Mouse (Mus musculus): ENCODE data around the gene Prickle2. TPM values are rescaled to one million over a fixed set of nuclear protein-coding genes. Genes with fewer than 3 reads are reported as not detected.

Prickle2 gene
- 8.3 and 9.5 TPM in 2 replicates for total RNA-seq (2021)
- long read RNA-seq, partial matches to known transcripts: 2 of 4 reads
- long read RNA-seq, other reads (novel, unspliced or antisense): 1 of 4 reads

DNA sequence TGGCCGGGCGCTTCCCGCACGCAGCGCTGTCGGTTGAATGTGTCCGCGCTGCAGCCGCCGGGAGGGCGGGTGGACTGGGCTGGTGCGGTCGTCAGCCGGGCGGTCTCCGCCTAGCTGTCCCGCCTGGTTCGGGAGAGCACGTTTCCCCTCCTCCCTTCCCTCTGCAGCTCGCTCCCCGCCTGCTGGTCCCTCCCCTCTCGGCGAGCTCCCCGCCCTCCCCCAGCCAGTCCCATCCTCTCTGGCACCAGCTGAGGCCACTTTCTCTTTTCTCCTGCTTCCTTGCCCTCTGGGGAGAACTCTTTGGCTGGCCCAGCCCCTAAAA, at the start of gene Prickle2:
Gene Prickle2, minus strand, starts transcription at position 11 of the 322 bp plus-strand sequence.
- DNase-seq: peak; percentile 83

DNA sequence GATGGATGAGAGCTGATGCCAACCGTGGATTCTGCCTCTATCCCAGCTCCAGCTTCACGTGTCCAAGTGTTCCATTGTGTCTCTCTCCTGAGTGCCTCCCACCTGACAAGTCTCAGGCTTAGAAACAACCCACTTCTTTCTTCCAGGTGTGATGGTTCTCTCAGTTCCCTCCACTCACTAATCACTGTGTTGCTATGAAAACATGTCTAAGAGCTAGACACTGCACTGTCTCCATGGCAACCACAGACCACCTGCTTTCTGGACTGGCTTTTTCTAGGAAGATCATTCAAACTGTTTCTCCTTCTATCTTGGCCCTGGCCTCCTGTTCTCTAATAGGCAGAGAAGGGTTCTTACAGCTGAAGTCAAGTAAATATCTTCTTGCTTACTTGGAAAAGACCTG, 46.8 kb upstream of the Prickle2 start:
- no peak for DNase-seq

DNA sequence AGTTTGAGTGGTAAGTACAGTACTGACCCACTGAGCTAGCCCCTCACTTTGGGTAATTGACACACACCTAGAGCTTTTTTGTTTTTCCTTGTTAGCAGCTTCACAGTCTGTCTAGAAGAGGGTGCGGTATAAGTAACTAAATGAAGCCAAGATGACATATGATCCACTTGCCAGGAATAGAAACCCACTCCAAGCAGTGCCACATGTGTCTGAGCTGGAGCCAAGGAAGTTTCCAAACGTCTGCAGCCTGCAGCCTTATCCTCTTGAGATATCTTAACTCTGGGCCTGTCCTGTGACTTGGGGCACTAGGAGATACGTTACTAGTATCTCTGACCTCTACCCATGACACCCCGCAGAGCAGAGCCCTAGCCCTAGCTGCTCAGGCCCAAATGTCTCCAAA, 43.5 kb upstream of the Prickle2 start:
- DNase-seq: no peak

DNA sequence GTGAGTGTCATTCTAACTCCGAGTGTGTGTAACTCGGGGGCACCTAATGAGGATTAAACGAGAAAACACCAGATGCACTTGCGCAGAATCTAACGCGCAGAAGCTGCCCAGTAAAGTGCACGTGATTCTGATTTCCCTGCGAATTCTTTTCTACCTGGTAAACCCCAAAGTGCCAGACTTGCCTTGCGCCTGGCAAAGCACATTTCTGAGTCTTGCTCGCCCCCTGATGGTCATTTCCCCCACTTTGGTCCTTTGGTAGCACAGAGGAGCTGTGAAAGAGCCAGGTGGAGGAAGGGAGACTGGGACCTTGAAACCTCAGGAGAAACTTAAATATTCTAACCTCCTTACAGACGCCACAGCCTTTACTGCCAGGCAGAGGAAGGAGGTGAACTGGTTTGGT, 37.6 kb upstream of the Prickle2 start:
- DNase-seq: peak; percentile 60

DNA sequence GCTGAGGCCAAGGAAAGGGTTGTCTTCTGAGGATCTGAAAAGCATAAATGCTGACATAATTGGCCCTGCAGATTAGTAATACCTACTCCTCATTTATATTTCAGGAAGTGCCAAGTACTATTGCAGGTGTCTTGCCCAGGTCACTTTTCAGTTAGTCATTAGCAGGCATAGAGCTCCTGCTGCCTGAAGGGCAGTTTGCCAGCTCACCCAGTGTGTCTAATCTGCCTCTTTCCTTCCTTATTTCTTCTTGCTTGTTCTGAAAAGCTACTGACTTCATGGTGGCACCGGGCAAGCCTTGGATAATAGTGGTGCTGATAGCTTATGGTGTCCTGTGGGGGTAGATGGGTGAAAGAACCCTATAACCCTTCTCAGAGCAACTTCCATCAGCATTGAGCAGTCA, 31.2 kb upstream of the Prickle2 start:
- no peak for DNase-seq

DNA sequence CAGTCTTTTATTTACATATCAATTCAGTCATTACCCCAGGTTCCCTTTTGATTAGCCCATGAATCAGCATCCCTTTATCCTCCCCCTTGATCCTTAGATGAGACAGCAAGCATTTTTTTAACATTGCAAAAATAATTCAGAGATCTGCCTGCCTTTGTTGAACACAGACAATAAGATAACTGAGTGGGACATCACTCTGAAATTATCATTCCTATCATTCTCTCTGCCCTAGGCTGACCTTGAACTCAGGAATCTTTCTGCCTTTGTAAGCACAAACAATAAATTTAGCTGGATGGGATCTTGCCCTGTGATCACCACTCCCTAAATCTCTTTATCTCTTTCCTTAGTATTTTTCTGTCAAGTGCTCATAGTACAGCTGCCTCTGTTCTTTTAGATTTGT, 27.7 kb upstream of the Prickle2 start:
- no peak for DNase-seq

DNA sequence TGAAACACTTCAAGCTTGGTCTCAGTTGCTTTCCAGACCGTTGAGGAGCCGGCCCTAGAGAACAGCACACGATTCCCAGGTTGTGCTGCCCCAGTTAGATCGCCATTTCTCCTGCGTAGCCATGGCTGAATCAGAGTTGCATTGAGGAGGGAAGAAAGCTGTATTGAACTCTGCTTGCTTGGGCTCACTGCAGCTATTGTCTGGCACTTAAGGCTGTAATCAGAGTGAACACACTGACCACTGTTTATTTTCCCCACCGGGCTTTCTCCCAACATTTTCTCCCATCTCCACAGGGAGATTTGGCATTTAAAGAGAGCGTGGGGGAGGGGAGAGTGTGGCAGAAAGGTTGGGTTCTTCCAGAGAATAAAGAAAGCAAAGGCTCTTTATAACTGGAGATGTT, 22.6 kb upstream of the Prickle2 start:
- DNase-seq: no peak

DNA sequence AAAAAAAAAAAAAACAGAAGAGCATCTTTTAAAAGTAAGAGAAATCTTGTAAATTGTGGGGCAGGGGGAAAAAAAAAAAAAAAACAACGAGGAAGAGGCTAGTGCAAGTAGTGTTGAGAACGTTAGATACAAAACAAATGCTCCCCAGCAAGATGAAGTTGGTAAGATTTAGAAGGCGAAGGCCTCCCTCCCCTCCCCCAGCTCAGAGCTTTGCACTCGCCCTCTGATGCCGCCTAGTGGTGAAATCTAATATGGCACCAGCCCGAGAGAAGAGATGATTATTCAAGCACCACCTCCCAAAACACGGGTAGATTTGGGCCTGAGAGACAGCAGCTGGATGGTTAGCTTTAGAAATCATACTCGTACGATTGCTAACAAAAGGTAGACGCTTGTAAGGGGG, 22.1 kb upstream of the Prickle2 start:
- peak; percentile 84 for DNase-seq

DNA sequence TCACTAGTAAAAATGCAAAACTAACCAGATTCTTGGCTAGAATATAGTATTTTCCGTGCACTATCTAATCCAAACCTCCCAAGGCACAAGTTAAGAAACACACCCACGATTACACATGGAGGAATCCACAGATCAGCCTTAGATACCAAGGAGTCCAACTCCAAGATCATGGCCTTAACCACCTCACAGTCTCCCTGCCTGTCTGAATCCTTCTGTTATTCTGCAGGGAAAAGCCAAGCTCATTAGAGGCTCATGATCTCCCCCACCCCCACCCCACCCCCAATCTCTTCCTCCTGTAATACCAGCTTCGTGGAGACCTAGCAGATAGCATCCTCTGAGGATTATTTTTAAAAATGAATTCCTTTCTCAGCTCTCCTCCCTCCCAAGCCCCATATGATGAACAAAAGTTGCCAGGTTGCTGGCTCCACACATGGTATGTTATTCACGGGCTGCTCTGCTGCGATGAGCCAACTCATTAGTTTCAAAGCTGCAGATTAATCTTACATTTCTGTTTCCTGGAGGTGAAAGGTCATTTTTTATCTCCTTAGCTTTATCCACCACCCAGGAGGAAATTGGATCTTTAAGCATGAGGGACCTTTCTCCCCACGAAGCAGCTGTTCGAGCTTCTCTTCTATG, 21.5 kb upstream of the Prickle2 start:
- DNase-seq: no peak

DNA sequence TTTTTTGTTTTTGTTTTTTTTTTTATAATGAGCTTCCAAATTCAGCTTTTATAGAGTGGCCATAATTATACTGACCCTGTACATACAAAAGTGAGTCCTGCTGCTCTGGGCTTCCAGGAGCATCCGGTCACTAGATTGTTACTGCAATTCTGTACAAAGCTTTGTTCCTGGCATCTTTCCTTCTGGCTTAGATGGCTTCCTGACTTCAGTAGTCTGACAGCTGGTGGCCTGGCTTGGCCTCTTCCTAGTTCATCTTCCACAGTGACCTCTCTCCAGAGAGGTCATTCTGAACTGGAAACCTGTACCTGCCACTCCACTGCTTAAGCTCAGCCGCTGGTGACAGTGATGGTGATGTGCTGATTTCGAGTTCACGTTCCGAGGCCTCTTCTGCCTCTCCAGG, 20.2 kb upstream of the Prickle2 start:
- DNase-seq: no peak

DNA sequence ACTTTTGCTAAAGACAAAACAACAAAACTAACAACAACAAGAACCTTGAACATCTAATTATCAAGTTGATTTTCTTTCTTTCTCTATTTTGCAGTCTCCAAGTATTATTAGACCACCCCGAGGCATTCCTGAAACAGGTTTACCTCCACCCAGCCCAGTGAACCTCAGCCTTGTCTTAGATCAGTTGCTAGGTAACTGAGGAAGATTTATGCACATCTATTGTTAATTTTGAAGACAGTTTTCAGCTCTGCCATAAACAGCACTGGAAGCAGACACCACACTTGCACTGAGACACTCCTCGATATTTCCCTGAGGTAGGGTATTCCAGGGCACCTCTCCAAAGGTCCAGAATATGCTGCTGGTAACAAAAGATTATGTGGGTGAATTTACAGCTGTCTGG, 18.4 kb upstream of the Prickle2 start:
- no peak for DNase-seq

DNA sequence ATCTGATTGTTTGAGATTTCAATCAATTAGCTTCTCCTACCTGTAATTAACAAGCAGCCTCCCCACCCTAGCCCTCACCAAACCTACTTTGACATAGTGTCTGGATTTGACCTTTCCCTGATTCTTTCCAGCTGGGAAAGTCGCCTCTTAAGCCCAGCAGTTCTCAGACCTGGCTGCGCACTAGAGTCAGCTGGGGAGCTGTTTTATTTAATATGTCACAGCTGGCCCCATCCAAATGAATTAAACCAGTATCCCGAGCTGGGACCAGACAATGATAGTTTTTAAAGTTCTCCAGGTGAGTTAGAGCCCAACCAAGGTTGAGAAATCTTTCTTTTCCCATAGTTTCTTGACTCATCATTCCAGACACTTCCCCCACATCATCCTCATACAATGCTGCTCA, 9.9 kb upstream of the Prickle2 start:
- no peak for DNase-seq

DNA sequence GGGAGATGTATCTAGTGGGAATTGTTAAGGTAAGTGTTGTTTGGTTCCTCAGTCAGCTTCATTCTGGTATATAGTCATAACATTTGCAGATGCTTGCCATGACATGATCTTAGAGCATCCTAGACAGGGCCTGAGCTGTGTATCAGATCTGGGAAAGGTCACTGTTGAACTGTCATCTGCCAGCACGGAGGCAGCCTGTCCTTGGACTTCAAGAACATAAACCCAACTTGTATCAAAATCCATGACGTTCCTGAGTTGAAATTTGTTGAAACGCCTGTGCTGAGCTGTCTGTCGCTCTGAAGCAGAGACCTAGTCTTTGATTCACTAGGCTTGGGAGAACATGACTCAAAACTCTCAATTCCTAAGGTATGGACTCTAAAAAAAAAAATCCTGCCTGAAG, 8.8 kb upstream of the Prickle2 start:
- DNase-seq: no peak

DNA sequence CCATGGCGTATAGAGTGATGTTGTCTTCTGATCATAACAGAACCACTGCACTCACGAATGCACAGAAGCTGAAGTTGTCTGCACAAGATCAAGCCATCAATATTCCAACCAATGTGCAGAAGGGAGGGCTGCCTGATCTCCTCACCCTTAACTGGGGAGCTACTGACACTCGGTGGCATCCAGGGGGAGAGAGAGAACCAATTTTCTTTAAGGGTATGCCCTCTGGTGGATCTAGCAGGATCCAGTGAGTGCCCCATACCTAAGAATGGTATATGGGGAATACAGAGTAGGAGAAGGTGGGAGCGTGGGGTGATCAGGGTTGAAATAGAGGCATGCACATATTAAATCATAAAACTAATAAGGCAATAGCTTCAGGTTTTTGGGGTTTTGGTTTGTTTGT, 2.2 kb upstream of the Prickle2 start:
- DNase-seq: no peak

DNA sequence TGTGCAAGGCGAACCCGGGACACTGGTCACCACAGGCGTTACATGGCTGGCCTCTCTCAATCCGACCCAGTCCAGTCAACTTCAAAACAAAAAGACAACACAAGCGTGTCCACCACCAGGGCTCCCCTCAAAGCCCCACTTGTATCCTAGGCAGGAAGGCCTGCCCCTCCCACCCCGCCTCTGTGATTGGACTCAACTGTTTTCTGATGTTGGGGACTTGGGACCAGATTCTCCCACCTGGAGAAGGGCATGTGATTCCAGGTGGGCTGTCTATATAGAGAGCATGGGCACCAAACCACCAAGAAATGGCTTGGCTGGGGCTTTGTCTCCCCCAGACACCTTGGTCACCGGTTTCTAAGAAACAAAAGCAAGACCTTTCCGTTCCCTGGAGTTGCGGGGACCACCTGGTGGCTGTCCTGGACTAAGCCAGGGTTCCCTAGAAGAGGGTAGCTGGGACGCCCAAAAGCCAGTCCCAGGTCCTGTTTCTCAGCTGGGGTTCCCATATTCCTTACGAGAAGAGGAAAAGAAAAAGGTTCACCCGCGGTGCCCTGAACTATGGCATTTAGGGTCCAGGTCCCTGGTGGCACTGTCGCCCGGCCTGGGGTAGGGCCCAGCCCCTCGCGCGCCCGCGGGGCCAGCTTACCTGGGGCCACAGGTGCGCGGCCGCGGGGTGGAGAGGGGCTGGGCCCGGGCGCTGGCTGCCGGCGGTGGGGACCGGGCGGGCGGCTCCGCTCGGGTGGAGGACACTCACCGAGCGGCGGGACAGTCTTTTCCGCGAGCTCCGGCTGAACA, 406 bp downstream of the Prickle2 start:
- no peak for DNase-seq

DNA sequence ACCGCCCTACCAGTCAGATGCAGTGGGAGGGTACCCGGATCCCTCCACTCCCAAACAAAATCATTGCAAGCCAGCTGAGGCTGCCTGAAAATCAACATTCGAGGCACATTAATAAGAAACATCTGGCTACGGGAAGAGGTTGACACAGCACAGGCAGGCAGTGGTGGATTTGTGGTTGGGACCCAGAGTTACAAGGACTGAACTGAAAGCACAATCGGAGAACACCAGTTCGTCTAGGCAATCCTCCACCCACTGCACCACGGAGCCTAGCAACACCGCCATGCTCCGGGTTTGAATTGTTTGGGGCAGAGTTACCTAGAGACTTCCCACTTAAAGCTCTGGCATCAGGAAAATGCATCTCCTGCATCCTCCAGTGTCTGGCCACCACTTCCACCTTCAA, 1.1 kb downstream of the Prickle2 start:
- DNase-seq: no peak

DNA sequence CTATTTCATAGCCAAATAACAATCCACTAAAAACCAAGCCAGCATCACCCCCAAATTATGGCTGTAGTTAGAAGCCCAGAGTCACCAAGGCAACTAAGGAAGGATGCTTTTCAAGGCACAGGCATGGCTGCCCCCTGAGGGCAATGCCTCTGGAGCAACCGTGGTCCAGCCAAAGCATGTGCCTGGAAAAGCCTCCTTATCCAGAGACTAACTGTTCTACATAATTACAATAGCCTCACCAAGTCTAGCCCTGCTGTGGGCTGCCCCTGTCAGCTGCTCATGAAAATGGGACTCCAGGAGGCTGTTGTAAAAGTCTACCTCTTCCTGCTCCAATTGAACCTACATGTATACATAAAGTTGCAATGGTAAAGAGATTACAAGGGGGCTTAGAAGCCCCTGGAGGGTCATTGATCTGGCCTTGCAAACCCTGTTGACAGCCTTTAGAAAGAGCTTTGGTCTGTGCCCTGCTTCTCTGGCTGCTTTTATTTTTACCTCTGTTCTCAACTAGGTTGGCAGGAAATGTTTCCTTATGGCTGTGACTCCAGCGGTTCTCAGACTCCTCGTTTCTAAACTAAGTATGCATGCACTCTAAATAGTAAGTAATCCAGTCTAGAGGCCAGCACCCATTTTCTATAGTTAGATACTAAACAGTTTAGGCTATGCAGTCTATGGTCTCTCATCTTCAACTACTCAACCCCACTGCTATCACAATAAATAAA, 6.3 kb downstream of the Prickle2 start:
- DNase-seq: no peak

DNA sequence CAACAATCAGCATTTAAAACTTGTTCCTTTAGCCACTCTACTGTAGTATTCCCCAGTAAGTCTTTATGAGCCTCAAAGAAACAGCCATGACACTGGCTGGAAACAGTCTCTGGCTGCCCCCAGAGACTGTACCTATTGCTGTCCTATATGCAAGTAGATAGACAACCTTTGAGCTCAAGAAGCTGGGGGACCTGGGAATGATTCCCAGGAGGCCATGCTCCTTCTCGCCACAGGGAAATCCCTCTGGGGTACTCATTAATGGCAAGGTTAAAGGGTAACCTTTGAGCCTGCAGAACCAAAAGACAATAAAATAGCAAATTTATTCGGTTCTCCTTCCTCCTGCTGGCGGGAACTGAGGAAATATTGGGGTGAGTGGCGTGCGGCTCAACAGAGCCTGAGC, 8.1 kb downstream of the Prickle2 start:
- DNase-seq: no peak

DNA sequence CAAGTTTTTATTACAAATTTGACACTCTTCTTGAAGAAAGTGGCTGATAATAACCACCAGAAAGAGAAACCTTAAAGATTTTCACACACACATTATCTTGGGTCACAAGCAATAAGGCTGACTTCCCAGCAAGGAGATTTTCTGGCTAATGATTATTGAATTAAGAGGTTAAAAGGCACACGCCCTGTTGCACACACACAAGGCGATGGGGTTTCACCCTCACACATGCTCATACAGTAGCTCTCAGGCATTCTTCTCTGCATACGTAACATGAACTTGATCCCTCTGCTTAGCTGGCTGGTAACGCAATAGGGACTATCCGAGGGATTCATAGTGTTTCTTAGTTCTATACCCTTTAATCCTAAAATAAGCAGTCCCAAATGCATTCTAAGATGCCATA, 18.6 kb downstream of the Prickle2 start:
- DNase-seq: no peak

DNA sequence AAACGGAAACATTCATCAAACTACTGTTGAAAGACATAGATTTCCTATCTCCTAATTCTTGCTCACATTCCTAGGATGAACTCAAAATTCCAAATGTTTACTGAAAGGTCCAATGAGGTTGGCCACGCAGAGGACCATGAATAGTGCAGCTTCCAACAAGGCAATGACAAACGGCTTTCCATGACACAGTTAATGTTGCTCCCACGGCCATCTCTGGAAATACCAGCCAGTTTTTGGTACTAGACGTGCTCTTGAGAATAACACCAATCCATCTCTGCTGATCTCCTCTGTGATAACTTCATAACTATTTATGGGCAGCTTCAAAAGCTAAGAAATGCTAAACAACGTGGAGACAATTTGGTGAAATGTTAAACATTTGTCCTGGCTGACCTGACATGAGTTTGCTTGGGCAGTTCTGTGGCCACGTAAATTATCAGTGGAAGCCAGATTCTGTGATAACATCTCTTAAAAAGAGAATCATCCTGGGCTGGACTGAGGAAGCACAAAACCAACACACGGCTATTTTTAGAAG, 31.5 kb downstream of the Prickle2 start:
- no peak for DNase-seq

DNA sequence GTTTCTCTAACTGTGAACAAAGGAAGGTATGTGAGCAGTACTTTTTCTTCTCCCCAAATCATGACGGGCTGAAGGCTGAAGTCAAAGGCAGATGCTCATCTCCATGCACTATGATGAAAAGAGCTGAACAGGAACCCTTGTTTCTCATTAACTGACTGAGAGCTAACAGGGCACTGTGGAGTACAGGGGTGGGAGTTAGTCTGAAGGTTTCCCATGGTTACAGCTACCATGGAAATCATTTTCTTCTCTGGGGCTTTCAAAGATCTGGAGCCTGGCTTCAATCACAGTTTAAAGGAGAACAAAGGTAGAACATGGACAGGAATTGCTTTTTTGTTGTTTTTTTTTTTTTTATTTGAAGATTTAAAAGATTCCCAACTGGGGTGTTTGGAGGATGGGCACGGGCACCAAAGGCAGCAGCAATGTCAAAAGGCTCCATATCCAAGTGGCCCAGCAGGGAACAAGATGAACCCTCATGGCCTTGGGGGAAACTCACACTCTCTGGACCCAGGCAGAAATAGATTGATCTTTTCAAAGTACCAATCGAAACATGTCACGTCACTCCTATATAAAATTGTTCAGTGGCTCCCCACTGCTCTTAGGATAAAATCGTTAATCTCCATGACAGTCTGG, 35.3 kb downstream of the Prickle2 start:
- no peak for DNase-seq

DNA sequence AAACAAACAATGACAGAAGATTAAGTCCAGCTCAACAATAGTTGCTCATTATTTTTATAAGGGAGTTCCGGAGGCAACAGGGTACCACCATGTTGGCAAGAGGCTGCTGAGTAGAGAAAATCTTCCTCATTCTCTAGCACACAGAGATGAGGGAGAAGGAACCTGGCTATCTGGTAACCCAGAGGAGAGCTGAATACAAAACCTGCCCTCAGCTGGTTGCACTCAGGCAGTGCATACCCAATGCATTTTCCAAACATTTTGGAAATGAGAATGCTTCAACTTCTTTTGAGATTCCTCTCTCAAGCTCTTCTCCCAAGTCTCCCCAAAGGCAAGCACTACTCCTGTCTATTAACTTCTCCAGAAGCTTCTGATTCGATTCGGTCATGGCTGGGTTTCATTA, 36.3 kb downstream of the Prickle2 start:
- DNase-seq: no peak

DNA sequence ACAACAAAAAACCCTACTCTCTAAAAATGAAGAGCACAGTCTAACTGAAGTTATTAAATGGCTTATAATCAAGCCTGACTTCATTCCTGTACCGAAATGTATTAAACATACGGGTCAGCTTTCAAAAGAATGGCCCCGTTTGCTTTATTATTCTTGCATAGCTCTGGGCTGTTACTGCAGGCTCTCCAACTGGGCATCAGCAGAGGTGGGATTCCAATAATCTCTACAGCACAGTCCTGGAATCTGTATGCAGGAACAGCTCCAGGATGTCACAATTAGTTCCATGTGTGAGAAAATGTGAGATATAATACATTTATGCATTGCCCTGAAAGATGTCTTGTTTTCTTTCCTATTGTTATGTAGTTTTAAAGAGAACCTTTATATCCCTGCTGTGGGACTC, 38.4 kb downstream of the Prickle2 start:
- no peak for DNase-seq

Measured in adrenal gland, postnatal 25 days (tissue).